Mouse (Mus musculus) v-Abl transformed pro-B cells (cell line): Measurements from ENCODE around the gene Yif1b.

Source experiments
- in situ Hi-C, 2 experiments: fragments of 400-800 bp; cut with MboI; formaldehyde crosslinking; loops; one replicate each; pipeline ENCODE4 v1.15.1; 2025; ENCODE audit not compliant: unreplicated experiment in 2 of 2

Yif1b gene

GRCm38 (mm10) chr7:29277510-29277909, 39.4 kb downstream of the Yif1b start:
- in situ Hi-C loops = no loop called here

GRCm38 (mm10) chr7:29279261-29279660, 41.1 kb downstream of the Yif1b start:
- in situ Hi-C loops = no loop called here

DNA sequence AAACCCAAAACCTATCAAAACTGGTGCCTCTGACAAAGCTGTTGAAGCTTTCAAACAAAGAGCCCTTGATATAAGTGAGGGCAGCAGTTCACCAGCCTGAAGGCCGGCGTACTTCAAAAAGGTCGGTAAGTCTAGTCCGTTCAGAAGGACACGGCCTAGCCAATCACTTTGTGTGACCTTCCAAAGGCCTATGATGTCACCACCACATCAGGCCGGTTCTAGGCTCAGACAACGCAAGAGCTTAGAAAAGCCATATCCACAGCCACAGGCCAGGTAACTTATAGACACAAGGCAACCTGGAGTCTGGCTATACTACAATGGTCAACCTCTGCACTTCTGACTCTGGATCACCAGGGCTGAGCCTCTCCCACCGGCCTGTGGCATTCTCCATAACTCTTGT, 41.8 kb downstream of the Yif1b start:
- in situ Hi-C loops = no loop called here

DNA sequence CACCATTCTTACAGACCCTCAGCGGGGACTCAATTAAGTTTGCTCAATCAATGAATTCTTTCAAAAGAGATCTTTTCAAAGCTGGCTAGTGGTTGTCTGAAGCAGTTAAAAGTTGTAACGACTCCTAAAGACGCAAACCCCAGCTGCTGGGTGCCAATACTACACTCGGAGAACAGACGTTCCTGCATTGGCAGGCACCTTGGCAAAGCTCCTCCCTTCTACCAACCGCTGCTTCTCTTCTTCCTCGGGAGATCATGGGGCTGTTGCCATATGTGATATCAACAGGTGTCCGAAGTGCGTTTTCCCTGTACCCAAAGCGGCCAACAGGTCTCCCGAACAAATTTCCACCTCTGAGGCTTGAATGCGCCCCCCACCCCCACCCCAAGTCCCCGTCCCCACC, 42.7 kb downstream of the Yif1b start:
- in situ Hi-C loops = no loop called here

DNA sequence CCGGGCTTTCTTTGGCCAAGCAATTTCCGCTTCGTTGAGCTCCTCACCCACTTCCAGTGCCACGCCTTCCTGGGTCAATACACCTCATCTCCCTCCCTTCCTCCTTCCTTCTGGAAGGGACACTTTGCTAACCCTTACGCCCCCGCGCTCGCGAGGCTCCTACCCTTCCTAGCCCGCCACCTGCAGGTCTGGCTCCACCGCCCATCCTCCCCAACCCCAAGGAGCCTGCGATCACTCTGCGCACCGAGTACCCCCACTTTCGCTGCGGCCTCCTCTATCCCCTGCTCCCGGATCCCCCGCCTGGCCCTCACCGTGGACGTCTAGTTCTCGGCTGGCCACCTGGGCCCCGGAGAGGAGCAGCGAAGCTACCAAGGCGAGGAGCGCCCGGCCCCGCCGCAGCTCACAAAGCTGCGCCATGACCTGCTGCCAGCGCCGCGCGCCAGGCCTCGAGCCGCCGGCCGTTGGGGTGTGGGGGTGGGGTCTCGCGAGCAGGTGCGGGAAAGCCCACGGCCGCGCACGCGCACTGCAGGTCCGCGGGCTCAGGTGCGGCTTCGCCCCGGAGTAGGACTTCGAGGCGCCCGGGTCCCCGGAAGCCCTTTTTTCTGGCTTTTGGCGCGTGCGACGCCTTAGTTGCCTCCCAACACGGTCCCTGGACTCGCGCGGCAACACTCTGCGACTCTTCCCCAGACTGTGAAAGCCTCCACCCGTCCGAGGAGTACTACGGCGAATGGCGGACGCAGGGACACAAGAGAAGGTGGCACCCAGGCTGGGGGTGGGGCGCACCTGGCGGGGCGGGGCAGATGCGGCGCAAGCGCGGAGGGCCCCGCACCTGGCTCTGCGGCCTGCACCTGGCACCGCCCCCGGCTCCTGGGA, 43.3 kb downstream of the Yif1b start, which contains the start of gene Spint2:
TSS of gene Spint2 (minus strand) at position 712 of the 873 bp plus-strand sequence.
- in situ Hi-C loops = no loop called here

- in situ Hi-C loops = no loop called here
Measured at GRCm38 (mm10) chr7:29282074-29282554, 44.0 kb downstream of the Yif1b start.

DNA sequence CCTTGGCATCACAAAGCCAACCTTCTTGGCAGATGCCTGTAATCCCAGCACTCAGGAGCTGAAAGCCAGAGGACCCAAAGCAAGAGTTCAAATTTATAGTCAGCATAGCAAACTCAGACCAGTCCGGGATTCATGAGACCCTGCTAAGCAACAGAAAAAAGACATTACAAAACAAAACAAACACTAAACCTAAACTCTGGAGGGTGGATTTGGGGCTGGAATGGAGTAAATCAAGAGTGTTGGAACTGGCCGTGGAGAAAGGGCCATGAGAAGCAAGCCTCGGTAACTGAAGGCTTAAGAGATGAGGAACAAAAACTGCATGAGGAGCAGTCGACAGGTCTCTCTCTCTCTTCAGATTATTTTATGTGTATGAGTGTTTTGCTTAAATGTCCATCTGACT, 45.7 kb downstream of the Yif1b start:
- in situ Hi-C loops = no loop called here

DNA sequence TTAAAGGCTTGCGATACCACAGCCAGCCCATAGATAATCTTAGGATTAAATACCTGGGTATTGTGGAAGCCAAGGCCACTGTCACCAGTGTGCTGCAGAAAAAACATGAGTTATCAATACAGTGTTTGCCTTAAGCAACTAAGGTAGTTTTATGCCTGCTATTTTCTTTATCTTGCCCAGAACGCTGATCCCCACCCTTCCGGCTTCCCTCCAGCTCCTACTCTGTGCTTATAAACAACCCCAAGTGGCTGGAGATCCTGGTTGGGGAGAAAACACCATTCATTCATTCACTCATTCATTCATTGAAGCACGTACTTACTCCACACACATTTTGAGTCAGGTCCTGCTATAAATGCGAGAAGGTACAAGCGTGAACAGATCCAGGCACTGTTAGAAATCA, 46.4 kb downstream of the Yif1b start:
- in situ Hi-C loops = no loop called here

DNA sequence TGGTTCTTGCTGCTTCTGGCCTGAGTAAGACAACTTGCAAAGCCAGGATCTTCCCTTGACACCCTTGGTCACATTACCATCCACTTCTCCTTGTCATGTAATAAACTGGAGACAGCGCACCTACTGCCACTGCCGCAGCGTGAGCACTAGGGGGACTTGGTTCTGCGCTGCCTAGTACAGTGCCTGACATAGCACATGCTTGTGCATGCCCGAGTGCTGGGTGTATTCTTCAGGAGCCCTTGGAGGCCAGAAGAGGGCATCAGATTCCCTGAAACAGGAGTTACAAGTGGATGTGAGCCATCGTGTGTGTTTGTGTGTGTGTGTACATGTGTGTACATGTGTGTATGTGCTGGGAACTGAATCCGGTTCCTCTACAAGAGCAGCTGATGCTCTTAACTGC, 49.4 kb downstream of the Yif1b start:
- in situ Hi-C loops = loop anchor here in 1 of 2 experiments (5.0 kb wide), 1 partner anchor 160 kb away; the partner anchor contains the start of gene Ryr1

- in situ Hi-C loops = loop anchor here in 1 of 2 experiments (5.0 kb wide), 1 partner anchor 161 kb away; the partner anchor contains the start of gene Ryr1
Measured at GRCm38 (mm10) chr7:29288079-29288478, 50.0 kb downstream of the Yif1b start.

DNA sequence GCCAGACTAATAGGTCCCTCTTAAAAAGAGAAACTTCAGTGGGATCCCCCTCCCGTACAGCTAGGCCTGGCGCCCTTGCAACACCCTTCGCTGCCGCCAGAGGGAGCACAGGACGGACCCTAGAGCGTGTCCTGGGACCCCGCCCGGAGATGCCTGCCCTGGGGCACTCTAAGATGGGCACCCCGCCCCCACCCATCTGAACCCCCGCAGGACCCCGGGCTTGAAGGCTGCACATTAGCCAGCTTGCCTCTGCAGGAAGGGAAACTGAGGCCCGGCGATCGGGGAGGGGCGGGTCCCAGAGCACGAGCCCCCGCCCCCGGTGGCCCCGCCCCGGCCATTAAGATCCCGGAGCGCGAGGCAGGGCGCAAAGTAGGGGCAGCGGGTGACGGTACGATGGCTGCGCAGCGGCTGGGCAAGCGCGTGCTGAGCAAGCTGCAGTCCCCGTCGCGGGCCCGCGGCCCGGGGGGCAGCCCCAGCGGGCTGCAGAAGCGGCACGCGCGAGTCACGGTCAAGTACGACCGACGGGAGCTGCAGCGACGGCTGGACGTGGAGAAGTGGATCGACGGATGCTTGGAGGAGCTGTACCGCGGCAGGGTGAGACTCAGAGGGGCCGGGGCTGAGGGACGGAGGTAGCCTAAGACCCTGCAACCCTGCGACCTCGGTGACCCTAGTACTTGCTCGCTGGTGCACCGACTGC, 51.0 kb downstream of the Yif1b start, which contains the start of gene Ppp1r14a:
TSS of gene Ppp1r14a (plus strand) at position 367 of the 697 bp plus-strand sequence.
- in situ Hi-C loops = loop anchor here in 1 of 2 experiments (5.0 kb wide), 1 partner anchor 162 kb away; the partner anchor contains the start of gene Ryr1

GRCm38 (mm10) chr7:29289856-29290255, 51.7 kb downstream of the Yif1b start:
- in situ Hi-C loops = loop anchor here (5.0 to 10.0 kb wide), 4 partner anchors 43 to 238 kb away; partner anchors contain the start of genes 2200002D01Rik (in 2 of the 2) and Ryr1 (in 1 of the 2)

- in situ Hi-C loops = loop anchor here (5.0 to 10.0 kb wide), 3 partner anchors 44 to 239 kb away; partner anchors contain the start of gene 2200002D01Rik (in 2 of the 2)
Measured at GRCm38 (mm10) chr7:29290691-29291485, 52.8 kb downstream of the Yif1b start.

GRCm38 (mm10) chr7:29291616-29292457, 53.7 kb downstream of the Yif1b start:
- in situ Hi-C loops = loop anchor here (5.0 to 10.0 kb wide), 3 partner anchors 45 to 240 kb away; partner anchors contain the start of gene 2200002D01Rik (in 2 of the 2)

DNA sequence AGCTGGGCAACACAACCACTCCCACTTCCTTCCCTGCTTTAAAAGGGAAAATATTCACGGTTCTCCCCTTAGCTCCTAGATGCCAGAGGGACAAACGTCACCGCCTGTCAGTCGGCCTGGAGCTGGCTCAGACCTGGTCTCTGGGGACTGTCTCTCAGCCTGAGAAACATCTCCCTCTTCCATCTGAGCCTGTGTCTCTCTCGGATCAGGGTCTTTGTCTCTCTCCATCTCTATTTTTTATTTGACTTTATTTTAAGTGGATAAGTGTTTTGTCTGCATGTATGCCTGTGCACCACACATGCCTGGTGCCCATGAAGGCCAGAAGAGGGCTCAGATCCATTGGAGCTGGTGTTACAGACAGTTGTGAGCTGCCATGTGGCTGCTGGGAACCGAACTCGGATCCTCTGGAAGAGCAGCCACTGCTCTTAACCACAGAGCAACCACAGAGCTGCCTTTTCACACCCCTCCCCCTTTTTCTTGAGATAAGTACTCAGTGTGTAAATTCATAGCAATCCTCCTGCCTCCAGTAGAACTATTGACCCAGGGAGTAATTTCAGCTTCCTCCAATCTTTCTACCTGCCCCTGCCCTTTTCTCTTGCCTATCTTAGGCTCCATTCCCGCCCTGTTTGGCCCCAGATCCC, 54.4 kb downstream of the Yif1b start:
- in situ Hi-C loops = loop anchor here (5.0 to 10.0 kb wide), 3 partner anchors 45 to 240 kb away; partner anchors contain the start of gene 2200002D01Rik (in 2 of the 2)

- in situ Hi-C loops = loop anchor here (5.0 to 10.0 kb wide), 3 partner anchors 46 to 241 kb away; partner anchors contain the start of gene 2200002D01Rik (in 2 of the 2)
Measured at GRCm38 (mm10) chr7:29293131-29294065, 55.3 kb downstream of the Yif1b start.

- in situ Hi-C loops = loop anchor here (5.0 to 10.0 kb wide), 3 partner anchors 47 to 242 kb away; partner anchors contain the start of gene 2200002D01Rik (in 2 of the 2)
Measured at GRCm38 (mm10) chr7:29294111-29294761, 56.1 kb downstream of the Yif1b start.
